Comparison of ENCODE assay signal across 15 mouse cellular contexts in the genomic region with DNA sequence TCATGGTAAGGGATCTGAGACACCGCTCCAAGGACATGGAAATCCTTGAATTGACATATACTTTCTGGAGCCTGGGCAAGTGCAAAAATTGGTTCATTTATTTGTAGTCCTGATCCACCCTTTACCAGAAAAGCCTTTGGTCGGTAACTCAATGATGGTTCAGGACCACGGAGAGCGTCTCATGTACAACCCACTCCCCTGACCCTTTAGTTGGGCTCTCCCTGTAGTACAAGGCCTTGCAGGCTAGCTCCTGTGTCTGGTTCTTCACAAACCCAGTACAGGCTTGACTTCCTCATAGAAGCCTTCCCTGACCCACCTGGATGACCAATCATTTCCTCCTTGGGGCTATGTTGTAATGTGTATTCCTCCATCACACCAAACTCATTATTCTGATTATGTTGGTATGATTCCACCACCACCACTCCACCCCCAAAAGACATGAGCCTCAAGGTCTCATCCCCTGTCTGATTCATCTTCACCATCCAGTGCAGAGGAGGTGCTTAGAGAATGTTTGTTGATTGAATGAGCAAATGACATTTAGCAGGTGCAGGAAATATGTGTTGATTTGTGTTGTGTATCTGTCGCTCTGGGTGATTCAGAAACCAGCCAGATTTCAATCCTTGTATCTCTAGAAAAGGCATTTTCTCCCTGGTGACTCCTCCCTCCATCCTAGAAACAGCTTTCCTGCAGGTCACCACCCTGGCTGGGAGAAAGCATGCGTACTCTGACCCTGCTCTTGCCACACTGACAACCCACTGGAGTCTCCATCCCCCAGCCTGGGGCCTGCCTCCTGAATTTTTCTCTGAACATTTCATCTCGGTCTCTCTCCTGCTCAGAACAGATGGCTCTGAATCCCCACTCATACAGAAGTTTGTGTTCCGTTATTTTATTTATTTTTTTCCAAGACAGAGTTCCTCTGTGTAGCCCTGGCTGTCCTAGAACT. TPM values are rescaled to one million over a fixed set of nuclear protein-coding genes. Genes with fewer than 3 reads are reported as not detected.
A peak's percentile ranks its signal among the peaks of the same experiment; 100 is the strongest.
DNase-seq lines count a peak whose midpoint lies in the region; ATAC-seq lines count a peak whose summit lies in the region.
"Had no signal": no experiment of that assay in that cellular context is flagged by ENCODE, and none has a peak within 500 bp of the region (broad histone marks: within the 10 kb centered on the region; RNA-seq: fewer than 3 reads in every experiment).

No protein-coding gene starts in this region.

- H3K9ac ChIP-seq in hindbrain, embryonic 12.5 days: no peak overlapping the region
- H3K9ac ChIP-seq in midbrain, embryonic 14.5 days (replicated peaks; ENCODE audit: low read length): no peak overlapping the region
- H3K9ac ChIP-seq in embryonic facial prominence, embryonic 14.5 days (ENCODE audit: low read depth, low read length): no peak overlapping the region
- H3K9ac ChIP-seq: embryonic facial prominence, embryonic 12.5 days; midbrain, embryonic 15.5 days had no signal

- H3K27ac ChIP-seq in hindbrain, embryonic 10.5 days: no peak overlapping the region
- no peak overlapping the region for H3K27ac ChIP-seq in hindbrain, embryonic 12.5 days
- H3K27ac ChIP-seq in midbrain, embryonic 14.5 days (replicated peaks; ENCODE audit: low read depth, low read length): no peak overlapping the region
- H3K27ac ChIP-seq in midbrain, embryonic 10.5 days (replicated peaks): no peak overlapping the region
- H3K27ac ChIP-seq in embryonic facial prominence, embryonic 14.5 days (replicated peaks; ENCODE audit: low read depth, low read length): no peak overlapping the region
- H3K27ac ChIP-seq in forebrain, embryonic 10.5 days: no peak overlapping the region
- H3K27ac ChIP-seq: embryonic facial prominence, embryonic 12.5 days; heart, embryonic 10.5 days; midbrain, embryonic 15.5 days had no signal

- H3K4me2 ChIP-seq in hindbrain, embryonic 12.5 days (replicated peaks): no peak overlapping the region
- no peak overlapping the region for H3K4me2 ChIP-seq in midbrain, embryonic 14.5 days (ENCODE audit: low read length)
- H3K4me2 ChIP-seq in embryonic facial prominence, embryonic 14.5 days (ENCODE audit: low read depth, low read length): no peak overlapping the region
- H3K4me2 ChIP-seq: embryonic facial prominence, embryonic 12.5 days; midbrain, embryonic 15.5 days had no signal

- DNase-seq in hindbrain, embryonic 10.5 days (ENCODE audit: low spot score): peak; percentile 47
- peak; percentile 31 for DNase-seq in midbrain, embryonic 14.5 days
- DNase-seq in midbrain, embryonic 10.5 days (ENCODE audit: low spot score): no peak
- peak; percentile 66 for DNase-seq in embryonic facial prominence, embryonic 14.5 days (ENCODE audit: low spot score)
- peak; percentile 26 for DNase-seq in splenic B cell, adult 2 months (ENCODE audit: low read depth, low spot score)
- no peak for DNase-seq in forebrain, embryonic 10.5 days (ENCODE audit: extremely low spot score, low spot score)
- no peak for DNase-seq in urinary bladder, postnatal 4 days (ENCODE audit: low spot score in 2 of 2)
- DNase-seq: spleen, adult 18-20 months; thymus, adult 18-20 months had no signal

- no peaks in the 10 kb centered on the region for H3K36me3 ChIP-seq in hindbrain, embryonic 10.5 days
- H3K36me3 ChIP-seq in hindbrain, embryonic 12.5 days: no peaks in the 10 kb centered on the region
- H3K36me3 ChIP-seq in midbrain, embryonic 14.5 days (ENCODE audit: control insufficient read depth, insufficient read depth, low read length): no peaks in the 10 kb centered on the region
- H3K36me3 ChIP-seq in midbrain, embryonic 10.5 days: no peaks in the 10 kb centered on the region
- H3K36me3 ChIP-seq in embryonic facial prominence, embryonic 14.5 days (ENCODE audit: control insufficient read depth, insufficient read depth, low read length): no peaks in the 10 kb centered on the region
- no peaks in the 10 kb centered on the region; the same call in 1 of the 2 replicates for H3K36me3 ChIP-seq in splenic B cell, adult 2 months (ENCODE audit: control insufficient read depth, insufficient read depth, low read length, poor library complexity, severe bottlenecking)
- H3K36me3 ChIP-seq in forebrain, embryonic 10.5 days (replicated peaks): no peaks in the 10 kb centered on the region
- H3K36me3 ChIP-seq: embryonic facial prominence, embryonic 12.5 days; heart, embryonic 10.5 days; midbrain, embryonic 15.5 days had no signal

- ATAC-seq in hindbrain, embryonic 12.5 days (ENCODE audit: low FRiP score): no peak
- no peak for ATAC-seq in midbrain, embryonic 14.5 days (ENCODE audit: low FRiP score, low TSS enrichment)
- no peak for ATAC-seq in embryonic facial prominence, embryonic 14.5 days (ENCODE audit: low read depth)
- ATAC-seq: hindbrain, embryonic 16.5 days; midbrain, embryonic 15.5 days had no signal

- peaks cover 21% of the 10 kb centered on the region for H3K27me3 ChIP-seq in hindbrain, embryonic 10.5 days (ENCODE audit: insufficient read depth, poor library complexity, severe bottlenecking)
- peaks cover 6% of the 10 kb centered on the region for H3K27me3 ChIP-seq in hindbrain, embryonic 12.5 days
- H3K27me3 ChIP-seq in midbrain, embryonic 14.5 days (ENCODE audit: control insufficient read depth, insufficient read depth, low read length): no peaks in the 10 kb centered on the region
- H3K27me3 ChIP-seq in midbrain, embryonic 10.5 days (ENCODE audit: low read depth, poor library complexity, severe bottlenecking): peaks cover 34% of the 10 kb centered on the region
- peaks cover 7% of the 10 kb centered on the region; the same call in 1 of the 2 replicates for H3K27me3 ChIP-seq in embryonic facial prominence, embryonic 14.5 days (replicated peaks; ENCODE audit: control insufficient read depth, insufficient read depth, low read length)
- H3K27me3 ChIP-seq in splenic B cell, adult 2 months (ENCODE audit: control insufficient read depth, insufficient read depth, low read length, poor library complexity, severe bottlenecking): no peaks in the 10 kb centered on the region
- peaks cover 29% of the 10 kb centered on the region for H3K27me3 ChIP-seq in forebrain, embryonic 10.5 days (ENCODE audit: poor library complexity, severe bottlenecking)
- H3K27me3 ChIP-seq: midbrain, embryonic 15.5 days had no signal

- peaks cover 27% of the 10 kb centered on the region for H3K4me1 ChIP-seq in hindbrain, embryonic 10.5 days (replicated peaks)
- peaks cover 8% of the 10 kb centered on the region for H3K4me1 ChIP-seq in hindbrain, embryonic 12.5 days
- H3K4me1 ChIP-seq in midbrain, embryonic 14.5 days (ENCODE audit: control insufficient read depth, insufficient read depth, low read length): no peaks in the 10 kb centered on the region
- peaks cover 22% of the 10 kb centered on the region for H3K4me1 ChIP-seq in midbrain, embryonic 10.5 days
- H3K4me1 ChIP-seq in embryonic facial prominence, embryonic 14.5 days (ENCODE audit: control insufficient read depth, insufficient read depth, low read length): peaks cover 3% of the 10 kb centered on the region; the same call in 1 of the 2 replicates
- H3K4me1 ChIP-seq in forebrain, embryonic 10.5 days: peaks cover 17% of the 10 kb centered on the region

- WGBS in hindbrain, embryonic 10.5 days: 56% methylated on average over 8 of the region's 8 CpGs
- WGBS in hindbrain, embryonic 12.5 days: 51% methylated on average over 8 of the region's 8 CpGs
- 58% methylated on average over 8 of the region's 8 CpGs for WGBS in midbrain, embryonic 14.5 days
- WGBS in midbrain, embryonic 10.5 days: 57% methylated on average over 8 of the region's 8 CpGs
- WGBS in embryonic facial prominence, embryonic 14.5 days: 58% methylated on average over 8 of the region's 8 CpGs
- WGBS in forebrain, embryonic 10.5 days: 55% methylated on average over 8 of the region's 8 CpGs

- H3K4me3 ChIP-seq in hindbrain, embryonic 10.5 days: no peak overlapping the region
- no peak overlapping the region for H3K4me3 ChIP-seq in hindbrain, embryonic 12.5 days
- H3K4me3 ChIP-seq in midbrain, embryonic 14.5 days (replicated peaks; ENCODE audit: low read depth, low read length): no peak overlapping the region
- no peak overlapping the region for H3K4me3 ChIP-seq in midbrain, embryonic 10.5 days
- no peak overlapping the region for H3K4me3 ChIP-seq in embryonic facial prominence, embryonic 14.5 days (ENCODE audit: low read depth, low read length)
- H3K4me3 ChIP-seq in forebrain, embryonic 10.5 days: no peak overlapping the region
- H3K4me3 ChIP-seq: embryonic facial prominence, embryonic 12.5 days; heart, embryonic 10.5 days; midbrain, embryonic 15.5 days had no signal

- H3K9me3 ChIP-seq in hindbrain, embryonic 10.5 days: no peaks in the 10 kb centered on the region
- no peaks in the 10 kb centered on the region for H3K9me3 ChIP-seq in hindbrain, embryonic 12.5 days (replicated peaks)
- H3K9me3 ChIP-seq in midbrain, embryonic 14.5 days (ENCODE audit: control insufficient read depth, low read length): no peaks in the 10 kb centered on the region
- no peaks in the 10 kb centered on the region for H3K9me3 ChIP-seq in midbrain, embryonic 10.5 days (replicated peaks)
- no peaks in the 10 kb centered on the region for H3K9me3 ChIP-seq in embryonic facial prominence, embryonic 14.5 days (ENCODE audit: control insufficient read depth, low read length)
- no peaks in the 10 kb centered on the region for H3K9me3 ChIP-seq in forebrain, embryonic 10.5 days
- H3K9me3 ChIP-seq: embryonic facial prominence, embryonic 12.5 days; heart, embryonic 10.5 days; midbrain, embryonic 15.5 days had no signal

RNA-seq across cellular contexts. Expression of a gene that starts 4.6 kb away (rescaled TPM):
- 4.0 and 5.5 TPM in 2 replicates for polyA plus RNA-seq in hindbrain, embryonic 10.5 days (2016; fragmentation: Nextera tagmentation; extraction: Ambion mirVana)
- 8.8 and 9.3 TPM in 2 replicates for polyA plus RNA-seq in hindbrain, embryonic 12.5 days (2016; fragmentation: Nextera tagmentation; extraction: Ambion mirVana)
- 12.6 TPM in 2 replicates for polyA plus RNA-seq in midbrain, embryonic 14.5 days (2014; fragmentation: Nextera tagmentation; extraction: Ambion mirVana)
- 2.1 and 2.9 TPM in 2 replicates for polyA plus RNA-seq in midbrain, embryonic 10.5 days (2016; fragmentation: Nextera tagmentation; extraction: Ambion mirVana)
- polyA plus RNA-seq in embryonic facial prominence, embryonic 14.5 days (2014; fragmentation: Nextera tagmentation; extraction: Ambion mirVana): 6.0 and 9.5 TPM in 2 replicates
- 2.0 and 3.0 TPM in 2 replicates for polyA plus RNA-seq in forebrain, embryonic 10.5 days (2016; fragmentation: Nextera tagmentation; extraction: Ambion mirVana)

RNA-seq across cellular contexts. Expression of a gene that starts 53.2 kb away (rescaled TPM):
- polyA plus RNA-seq in hindbrain, embryonic 10.5 days (2016; fragmentation: Nextera tagmentation; extraction: Ambion mirVana): 148 and 215 TPM in 2 replicates
- polyA plus RNA-seq in hindbrain, embryonic 12.5 days (2016; fragmentation: Nextera tagmentation; extraction: Ambion mirVana): 112 and 123 TPM in 2 replicates
- 52.0 and 66.0 TPM in 2 replicates for polyA plus RNA-seq in midbrain, embryonic 14.5 days (2014; fragmentation: Nextera tagmentation; extraction: Ambion mirVana)
- polyA plus RNA-seq in midbrain, embryonic 10.5 days (2016; fragmentation: Nextera tagmentation; extraction: Ambion mirVana): 192 and 236 TPM in 2 replicates
- polyA plus RNA-seq in embryonic facial prominence, embryonic 14.5 days (2014; fragmentation: Nextera tagmentation; extraction: Ambion mirVana): 114 and 123 TPM in 2 replicates
- polyA plus RNA-seq in forebrain, embryonic 10.5 days (2016; fragmentation: Nextera tagmentation; extraction: Ambion mirVana): 248 and 256 TPM in 2 replicates

RNA-seq across cellular contexts. Expression of a gene that starts 56.0 kb away (rescaled TPM):
- polyA plus RNA-seq in hindbrain, embryonic 10.5 days (2016; fragmentation: Nextera tagmentation; extraction: Ambion mirVana): 0.09 and 0.16 TPM in 2 replicates
- 0.15 TPM in 1 of 2 replicates, not detected in the other for polyA plus RNA-seq in hindbrain, embryonic 12.5 days (2016; fragmentation: Nextera tagmentation; extraction: Ambion mirVana)
- 0.11 TPM in 1 of 2 replicates, not detected in the other for polyA plus RNA-seq in midbrain, embryonic 14.5 days (2014; fragmentation: Nextera tagmentation; extraction: Ambion mirVana)
- polyA plus RNA-seq in midbrain, embryonic 10.5 days (2016; fragmentation: Nextera tagmentation; extraction: Ambion mirVana): 0.06 TPM in 1 of 2 replicates, not detected in the other
- 0.18 and 0.54 TPM in 2 replicates for polyA plus RNA-seq in embryonic facial prominence, embryonic 14.5 days (2014; fragmentation: Nextera tagmentation; extraction: Ambion mirVana)
- polyA plus RNA-seq in forebrain, embryonic 10.5 days (2016; fragmentation: Nextera tagmentation; extraction: Ambion mirVana): 0.20 TPM in 1 of 2 replicates, not detected in the other
- polyA plus RNA-seq: C2C12; embryonic facial prominence, embryonic 12.5 days; hindbrain, embryonic 16.5 days; midbrain, embryonic 15.5 days had no signal

RNA-seq across cellular contexts. Expression of a gene that starts 59.0 kb away (rescaled TPM):
- not detected in 2 replicates for polyA plus RNA-seq in hindbrain, embryonic 10.5 days (2016; fragmentation: Nextera tagmentation; extraction: Ambion mirVana)
- polyA plus RNA-seq in hindbrain, embryonic 12.5 days (2016; fragmentation: Nextera tagmentation; extraction: Ambion mirVana): 0.32 TPM in 1 of 2 replicates, not detected in the other
- not detected in 2 replicates for polyA plus RNA-seq in midbrain, embryonic 14.5 days (2014; fragmentation: Nextera tagmentation; extraction: Ambion mirVana)
- polyA plus RNA-seq in midbrain, embryonic 10.5 days (2016; fragmentation: Nextera tagmentation; extraction: Ambion mirVana): not detected in 2 replicates
- polyA plus RNA-seq in embryonic facial prominence, embryonic 14.5 days (2014; fragmentation: Nextera tagmentation; extraction: Ambion mirVana): 1.8 and 2.5 TPM in 2 replicates
- polyA plus RNA-seq in forebrain, embryonic 10.5 days (2016; fragmentation: Nextera tagmentation; extraction: Ambion mirVana): not detected in 2 replicates
- polyA plus RNA-seq: C2C12; heart, embryonic 10.5 days; hindbrain, embryonic 16.5 days; midbrain, embryonic 15.5 days had no signal

Comparison
In these comparisons a context has a peak if more than half of its experiments do, and no peak if none do; other contexts are left out.
1. DNase-seq: peak in hindbrain, embryonic 10.5 days (single experiment), midbrain, embryonic 14.5 days (single experiment), embryonic facial prominence, embryonic 14.5 days (single experiment) and splenic B cell, adult 2 months (single experiment); none in midbrain, embryonic 10.5 days (single experiment), forebrain, embryonic 10.5 days (single experiment) and urinary bladder, postnatal 4 days (0 of 2).